Mouse (Mus musculus): Measurements from ENCODE around the gene Snrnp200. TPM values are rescaled to one million over a fixed set of nuclear protein-coding genes. Genes with fewer than 3 reads are reported as not detected.
"Not testable (repeated sequence)": the region's sequence is repeated elsewhere in the genome, so short reads cannot be mapped to it uniquely, and the experiment has no call there.

Snrnp200 gene
- polyA plus RNA-seq, 1 experiment: 39.6 TPM

DNA sequence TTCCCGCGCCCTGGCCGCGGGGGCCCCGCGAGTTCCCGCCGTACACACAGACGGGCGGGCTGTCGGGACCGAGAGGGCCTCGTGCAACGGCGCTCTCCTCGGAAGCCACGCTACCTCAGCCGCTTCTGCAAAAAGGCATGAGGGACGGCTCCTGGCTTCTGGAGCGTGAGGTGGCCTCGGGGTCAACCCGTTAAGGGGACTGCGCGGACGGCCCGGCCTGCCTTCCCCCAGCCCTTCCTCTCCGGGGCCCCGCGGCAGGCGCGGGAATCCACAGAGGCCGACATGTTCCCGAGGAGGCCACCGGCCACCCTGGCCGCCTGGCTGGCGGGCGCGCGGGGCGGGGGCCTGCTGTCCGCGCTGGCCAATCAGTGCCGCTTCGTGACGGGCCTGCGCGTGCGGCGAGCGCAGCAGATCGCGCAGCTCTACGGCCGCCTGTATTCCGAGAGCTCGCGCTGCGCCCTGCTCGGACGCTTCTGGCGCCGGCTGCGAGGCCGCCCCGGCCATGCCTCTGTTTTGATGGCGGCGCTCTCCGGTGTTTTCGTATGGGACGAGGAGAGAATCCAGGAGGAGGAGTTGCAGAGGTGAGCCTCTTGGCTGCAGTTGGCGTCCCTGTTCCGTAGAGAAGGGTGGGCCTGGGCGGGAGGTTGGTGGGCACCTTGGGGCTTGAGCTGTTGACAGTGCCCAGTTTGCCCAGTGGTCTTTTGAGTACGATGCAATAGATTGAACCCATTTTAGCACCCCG lies 62.3 kb downstream of the Snrnp200 start:
- Histone ChIP-seq H3K4me3 (ENCODE audit: extremely low read depth, insufficient read depth, insufficient read length) (peak overlapping the region; percentile 77), H3K27ac (ENCODE audit: insufficient read depth, low read length) (peak overlapping the region; percentile 87), H3K36me3 (ENCODE audit: control insufficient read depth, insufficient read depth, low read length) (no peaks in the 10 kb centered on the region), H3K4me1 (ENCODE audit: control insufficient read depth, insufficient read depth, insufficient read length) (peaks cover 8% of the 10 kb centered on the region; the same call in 1 of the 2 replicates), H3K27me3 (ENCODE audit: control insufficient read depth, insufficient read depth, low read length) (no peaks in the 10 kb centered on the region)
- TF ChIP-seq POLR2A (IDR thresholded peaks at IDR 0.05; ENCODE audit: low read depth, low read length): peak; percentile 12
- TF ChIP-seq CTCF (IDR thresholded peaks at IDR 0.05; ENCODE audit: extremely low read depth, insufficient read depth, insufficient read length, insufficient replicate concordance): no peak
- WGBS: 1% methylated on average over 73 of the region's 75 CpGs
- peak; percentile 74 to 84 for DNase-seq (ENCODE audit: low read depth in 1 of 2, low spot score in 2 of 2)

DNA sequence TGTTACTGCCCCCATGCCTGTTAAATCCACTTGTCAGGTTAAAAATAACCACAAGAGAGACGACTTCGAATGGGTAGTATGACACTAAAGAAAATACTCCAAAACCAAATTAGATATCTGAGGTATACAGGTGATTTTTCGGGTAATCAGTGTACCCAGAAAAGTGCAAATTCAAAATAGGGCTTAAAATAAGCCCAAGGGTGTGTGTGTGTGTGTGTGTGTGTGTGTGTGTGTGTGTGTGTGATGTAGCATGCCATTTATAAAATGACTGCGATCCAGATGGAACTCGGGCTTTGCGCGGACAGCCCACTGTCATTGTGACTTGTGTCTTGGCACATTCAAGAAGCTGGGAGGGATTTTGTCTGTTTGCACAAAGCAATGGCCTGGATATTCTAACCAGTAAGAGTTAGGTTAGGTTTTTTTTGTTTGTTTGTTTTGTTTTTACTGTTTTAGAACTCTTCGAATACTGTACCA lies 62.9 kb downstream of the Snrnp200 start:
- no peak for DNase-seq (ENCODE audit: low read depth in 1 of 2, low spot score in 2 of 2)
- peak overlapping the region; percentile 77 for H3K4me3 ChIP-seq (ENCODE audit: extremely low read depth, insufficient read depth, insufficient read length)
- H3K36me3 ChIP-seq (ENCODE audit: control insufficient read depth, insufficient read depth, low read length): no peaks in the 10 kb centered on the region
- 8% methylated on average over 8 of the region's 8 CpGs for WGBS
- H3K27ac ChIP-seq (ENCODE audit: insufficient read depth, low read length): peak overlapping the region; percentile 77
- peaks cover 8% of the 10 kb centered on the region; the same call in 1 of the 2 replicates for H3K4me1 ChIP-seq (ENCODE audit: control insufficient read depth, insufficient read depth, insufficient read length)
- no peaks in the 10 kb centered on the region for H3K27me3 ChIP-seq (ENCODE audit: control insufficient read depth, insufficient read depth, low read length)
- no peak for TF ChIP-seq POLR2A (IDR thresholded peaks at IDR 0.05; ENCODE audit: low read depth, low read length)
- TF ChIP-seq CTCF (IDR thresholded peaks at IDR 0.05; ENCODE audit: extremely low read depth, insufficient read depth, insufficient read length, insufficient replicate concordance): no peak

DNA sequence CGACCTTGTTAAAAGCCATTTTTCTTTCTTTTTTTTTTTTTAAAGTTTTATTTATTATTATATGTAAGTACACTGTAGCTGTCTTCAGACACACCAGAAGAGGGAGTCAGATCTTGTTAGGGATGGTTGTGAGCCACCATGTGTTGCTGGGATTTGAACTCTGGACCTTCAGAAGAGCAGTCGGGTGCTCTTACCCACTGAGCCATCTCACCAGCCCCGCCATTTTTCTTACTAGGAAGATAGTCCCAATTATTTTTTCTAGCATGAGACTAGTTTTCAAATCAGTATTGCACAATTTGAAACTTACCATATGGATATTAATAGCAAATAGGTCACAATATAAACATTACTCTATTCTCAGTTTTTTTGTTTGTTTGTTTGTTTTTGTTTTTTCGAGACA lies 63.9 kb downstream of the Snrnp200 start:
- not testable (repeated sequence) for H3K4me1 ChIP-seq (ENCODE audit: control insufficient read depth, insufficient read depth, insufficient read length); H3K27me3 ChIP-seq (ENCODE audit: control insufficient read depth, insufficient read depth, low read length); H3K36me3 ChIP-seq (ENCODE audit: control insufficient read depth, insufficient read depth, low read length); DNase-seq (ENCODE audit: low read depth in 1 of 2, low spot score in 2 of 2); H3K27ac ChIP-seq (ENCODE audit: insufficient read depth, low read length); H3K4me3 ChIP-seq (ENCODE audit: extremely low read depth, insufficient read depth, insufficient read length)
- WGBS: 86% methylated on average over 4 of the region's 4 CpGs

DNA sequence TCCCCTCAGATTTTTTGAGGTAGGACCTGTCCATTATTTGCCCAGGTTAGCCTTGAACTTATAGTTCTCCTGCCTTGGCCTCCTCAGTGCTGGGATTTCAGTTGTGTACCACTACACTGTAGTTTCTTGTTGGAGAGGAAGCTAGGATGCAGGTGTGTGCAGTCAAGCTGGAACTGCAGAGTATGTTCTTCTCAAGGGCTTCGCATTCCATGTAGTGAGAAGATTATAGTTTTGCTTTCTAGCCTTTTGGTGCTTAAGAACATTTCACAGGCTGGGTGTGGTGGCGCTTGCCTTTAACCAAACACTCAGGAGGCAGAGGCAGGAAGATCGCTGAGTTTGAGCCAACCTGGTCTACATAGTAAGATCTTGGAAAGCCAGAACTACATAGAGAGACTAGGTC lies 64.6 kb downstream of the Snrnp200 start:
- 65% methylated on average over 3 of the region's 3 CpGs for WGBS
- H3K36me3 ChIP-seq (ENCODE audit: control insufficient read depth, insufficient read depth, low read length): no peaks in the 10 kb centered on the region
- no peaks in the 10 kb centered on the region for H3K27me3 ChIP-seq (ENCODE audit: control insufficient read depth, insufficient read depth, low read length)
- H3K27ac ChIP-seq (ENCODE audit: insufficient read depth, low read length): 0 out of 2 replicates have a peak overlapping the region, but pooled peaks have one; percentile 33
- peaks cover 8% of the 10 kb centered on the region; the same call in 1 of the 2 replicates for H3K4me1 ChIP-seq (ENCODE audit: control insufficient read depth, insufficient read depth, insufficient read length)
- TF ChIP-seq CTCF (IDR thresholded peaks at IDR 0.05; ENCODE audit: extremely low read depth, insufficient read depth, insufficient read length, insufficient replicate concordance): no peak
- TF ChIP-seq POLR2A (IDR thresholded peaks at IDR 0.05; ENCODE audit: low read depth, low read length): no peak
- DNase-seq (ENCODE audit: low read depth in 1 of 2, low spot score in 2 of 2): no peak
- no peak overlapping the region for H3K4me3 ChIP-seq (ENCODE audit: extremely low read depth, insufficient read depth, insufficient read length)

DNA sequence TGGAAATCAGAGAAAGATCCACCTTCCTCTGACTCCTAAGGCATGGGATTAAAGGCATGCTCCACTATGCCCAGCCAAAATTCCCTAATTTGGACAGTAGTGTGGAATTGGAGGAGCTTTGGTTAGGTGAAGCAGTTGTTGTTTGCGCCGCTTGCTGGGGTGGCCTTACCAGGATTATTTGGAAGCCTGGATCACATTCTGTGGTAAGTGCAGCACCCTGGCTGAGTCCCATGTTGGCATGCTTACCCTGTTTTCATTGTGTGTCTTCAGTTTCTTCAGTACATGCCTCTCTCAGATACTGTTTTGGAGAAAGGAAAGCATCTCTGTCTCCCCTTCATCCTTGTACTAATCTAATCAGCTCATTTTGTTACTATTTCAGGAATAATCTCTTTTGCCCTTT lies 66.4 kb downstream of the Snrnp200 start:
- no peak for TF ChIP-seq POLR2A (IDR thresholded peaks at IDR 0.05; ENCODE audit: low read depth, low read length)
- TF ChIP-seq CTCF (IDR thresholded peaks at IDR 0.05; ENCODE audit: extremely low read depth, insufficient read depth, insufficient read length, insufficient replicate concordance): no peak
- Histone ChIP-seq H3K4me1 (ENCODE audit: control insufficient read depth, insufficient read depth, insufficient read length) (peaks cover 8% of the 10 kb centered on the region; the same call in 1 of the 2 replicates), H3K27me3 (ENCODE audit: control insufficient read depth, insufficient read depth, low read length) (no peaks in the 10 kb centered on the region), H3K36me3 (ENCODE audit: control insufficient read depth, insufficient read depth, low read length) (no peaks in the 10 kb centered on the region), H3K4me3 (ENCODE audit: extremely low read depth, insufficient read depth, insufficient read length) (no peak overlapping the region), H3K27ac (ENCODE audit: insufficient read depth, low read length) (no peak overlapping the region; the same call in 1 of the 2 replicates)
- no peak for DNase-seq (ENCODE audit: low read depth in 1 of 2, low spot score in 2 of 2)
- WGBS: 92% methylated on average over 2 of the region's 2 CpGs

DNA sequence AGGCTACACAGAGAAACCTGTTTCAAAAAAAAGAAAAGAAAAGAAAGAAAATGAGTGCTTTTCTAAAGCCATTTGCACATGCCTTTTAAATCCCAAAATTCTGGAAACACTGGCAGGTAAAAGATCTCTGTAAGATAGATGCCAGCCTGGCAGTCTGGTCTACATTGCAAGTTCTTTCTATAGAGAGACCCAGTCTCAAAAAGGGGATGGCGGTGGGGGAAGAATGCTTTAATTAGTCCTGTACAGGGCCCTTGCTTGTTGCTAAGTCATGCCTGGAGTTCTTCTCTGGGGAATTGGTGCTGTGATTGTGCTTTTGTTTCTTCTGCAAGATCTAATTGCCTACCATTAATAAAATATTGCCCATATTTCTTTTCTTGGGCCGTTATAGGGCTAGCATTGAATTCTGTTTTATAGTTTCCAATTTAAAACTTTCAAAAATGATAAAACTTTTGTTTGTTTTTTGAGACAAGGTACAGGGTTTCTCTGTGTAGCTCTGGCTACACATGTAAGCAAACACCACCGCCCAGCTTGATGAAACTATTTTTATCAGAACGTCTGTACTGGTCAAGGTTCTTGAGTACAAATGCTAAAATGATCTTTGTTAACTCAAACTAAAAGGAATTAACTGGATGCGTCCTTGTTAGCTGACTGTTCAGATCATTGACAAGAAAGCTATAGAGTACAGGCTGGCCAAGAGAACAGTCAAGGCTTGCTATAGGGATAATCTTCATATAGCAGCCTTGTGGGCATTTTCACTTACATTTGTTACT lies 67.5 kb downstream of the Snrnp200 start:
- Histone ChIP-seq H3K4me3 (ENCODE audit: extremely low read depth, insufficient read depth, insufficient read length) (no peak overlapping the region), H3K27me3 (ENCODE audit: control insufficient read depth, insufficient read depth, low read length) (no peaks in the 10 kb centered on the region), H3K4me1 (ENCODE audit: control insufficient read depth, insufficient read depth, insufficient read length) (peaks cover 8% of the 10 kb centered on the region; the same call in 1 of the 2 replicates), H3K36me3 (ENCODE audit: control insufficient read depth, insufficient read depth, low read length) (no peaks in the 10 kb centered on the region), H3K27ac (ENCODE audit: insufficient read depth, low read length) (no peak overlapping the region)
- 90% methylated on average over 5 of the region's 5 CpGs for WGBS
- TF ChIP-seq POLR2A (IDR thresholded peaks at IDR 0.05; ENCODE audit: low read depth, low read length): no peak
- no peak for TF ChIP-seq CTCF (IDR thresholded peaks at IDR 0.05; ENCODE audit: extremely low read depth, insufficient read depth, insufficient read length, insufficient replicate concordance)
- DNase-seq (ENCODE audit: low read depth in 1 of 2, low spot score in 2 of 2): no peak

Data from spleen, adult 2 months (tissue).